Mouse (Mus musculus): ENCODE results near the gene Adam15. TPM values are rescaled to one million over a fixed set of nuclear protein-coding genes. Genes with fewer than 3 reads are reported as not detected.

Gene Adam15
- polyA plus RNA-seq, 1 experiment from 2014 or later: 9.5 TPM

DNA sequence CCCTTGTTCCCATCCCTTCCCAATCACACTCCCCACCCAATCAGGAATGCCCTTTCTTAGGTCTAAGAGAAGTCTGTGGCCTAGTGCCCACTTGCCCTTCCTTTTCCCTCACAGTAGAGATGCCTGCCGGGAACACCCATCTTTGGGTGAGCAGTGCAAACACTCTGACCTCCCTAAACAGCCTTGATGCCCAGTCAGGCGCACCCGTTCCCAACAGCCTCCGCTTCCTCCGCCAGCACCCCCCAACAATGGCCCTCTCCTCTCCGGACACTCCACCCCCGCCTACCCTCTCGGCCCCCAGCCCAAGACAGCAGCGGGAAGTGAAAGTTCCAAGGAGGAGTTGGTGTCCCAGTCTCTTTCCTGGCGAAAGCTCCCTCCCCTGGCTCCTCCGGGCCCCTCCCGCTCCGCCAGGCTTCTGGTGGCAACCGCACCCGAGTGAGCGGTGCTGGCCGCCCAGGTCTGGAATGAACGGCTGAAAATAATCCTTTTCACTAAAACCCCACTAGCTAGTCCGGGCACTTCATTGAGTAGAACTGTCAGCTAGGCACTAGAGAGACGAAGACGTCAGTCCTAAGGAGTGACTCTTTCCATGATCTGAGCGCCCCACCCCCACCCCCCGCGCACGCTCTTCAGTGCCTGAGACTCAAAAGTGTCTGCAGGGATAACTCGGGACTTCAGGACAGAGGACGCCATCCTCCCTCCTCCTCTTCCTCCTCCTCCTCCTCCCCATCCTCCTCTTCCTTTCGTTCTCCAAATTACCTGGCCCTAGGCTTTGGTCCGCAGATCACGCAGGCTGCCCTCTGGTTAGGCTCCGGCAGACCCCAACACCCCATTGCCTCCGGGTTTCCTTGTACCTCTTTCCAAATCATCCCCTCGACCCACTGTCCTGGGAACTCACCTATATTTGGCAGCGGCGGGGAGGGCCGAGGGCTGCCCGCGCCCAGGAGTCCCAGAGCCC, 606 bp downstream of the Adam15 start:
- H3K4me2 ChIP-seq: peak overlapping the region; percentile 81
- H3K27ac ChIP-seq: no peak overlapping the region
- WGBS (ENCODE audit: insufficient replicate concordance): 3% methylated on average over 38 of the region's 38 CpGs
- H3K9ac ChIP-seq: peak overlapping the region; percentile 45; the same call in 1 of the 2 replicates
- H3K4me3 ChIP-seq (replicated peaks): peak overlapping the region; percentile 61
- ATAC-seq (ENCODE audit: low read depth) (peak; percentile 10; the same call in 1 of the 2 replicates), DNase-seq (no peak)
- peaks cover 24% of the 10 kb centered on the region for H3K4me1 ChIP-seq (replicated peaks)
- peaks cover 72% of the 10 kb centered on the region for H3K27me3 ChIP-seq
- no peaks in the 10 kb centered on the region for H3K9me3 ChIP-seq (replicated peaks)
- no peaks in the 10 kb centered on the region for H3K36me3 ChIP-seq

DNA sequence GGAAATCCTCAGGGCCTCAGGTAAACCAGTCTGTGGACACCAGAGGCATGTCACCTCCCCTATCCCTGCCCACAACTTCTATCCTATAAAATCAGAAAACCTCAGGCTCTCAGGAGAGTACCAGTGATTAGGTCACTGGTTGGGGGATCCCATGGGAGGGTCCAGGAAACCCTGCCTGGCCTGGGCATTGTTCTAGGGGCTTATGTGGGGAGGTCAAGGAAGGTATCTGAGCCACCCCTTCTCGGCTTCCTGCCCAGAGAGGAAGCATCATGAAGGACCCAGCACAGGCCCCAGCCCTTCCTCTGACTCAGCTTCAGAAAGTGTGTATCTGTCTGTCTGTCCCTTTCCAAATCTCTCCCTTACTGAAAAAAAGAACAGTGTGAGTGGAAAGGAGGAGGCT, 1.9 kb downstream of the Adam15 start:
- H3K9ac ChIP-seq: no peak overlapping the region
- H3K4me1 ChIP-seq (replicated peaks): peaks cover 24% of the 10 kb centered on the region
- DNase-seq: no peak
- WGBS (ENCODE audit: insufficient replicate concordance): 17% methylated on average over 1 of the region's 1 CpGs
- no peak overlapping the region for H3K4me3 ChIP-seq (replicated peaks)
- no peak overlapping the region for H3K27ac ChIP-seq
- H3K27me3 ChIP-seq: peaks cover 60% of the 10 kb centered on the region
- no peaks in the 10 kb centered on the region for H3K36me3 ChIP-seq
- ATAC-seq (ENCODE audit: low read depth): no peak
- 0 out of 2 replicates have a peak overlapping the region, but pooled peaks have one; percentile 81 for H3K4me2 ChIP-seq
- H3K9me3 ChIP-seq (replicated peaks): no peaks in the 10 kb centered on the region

DNA sequence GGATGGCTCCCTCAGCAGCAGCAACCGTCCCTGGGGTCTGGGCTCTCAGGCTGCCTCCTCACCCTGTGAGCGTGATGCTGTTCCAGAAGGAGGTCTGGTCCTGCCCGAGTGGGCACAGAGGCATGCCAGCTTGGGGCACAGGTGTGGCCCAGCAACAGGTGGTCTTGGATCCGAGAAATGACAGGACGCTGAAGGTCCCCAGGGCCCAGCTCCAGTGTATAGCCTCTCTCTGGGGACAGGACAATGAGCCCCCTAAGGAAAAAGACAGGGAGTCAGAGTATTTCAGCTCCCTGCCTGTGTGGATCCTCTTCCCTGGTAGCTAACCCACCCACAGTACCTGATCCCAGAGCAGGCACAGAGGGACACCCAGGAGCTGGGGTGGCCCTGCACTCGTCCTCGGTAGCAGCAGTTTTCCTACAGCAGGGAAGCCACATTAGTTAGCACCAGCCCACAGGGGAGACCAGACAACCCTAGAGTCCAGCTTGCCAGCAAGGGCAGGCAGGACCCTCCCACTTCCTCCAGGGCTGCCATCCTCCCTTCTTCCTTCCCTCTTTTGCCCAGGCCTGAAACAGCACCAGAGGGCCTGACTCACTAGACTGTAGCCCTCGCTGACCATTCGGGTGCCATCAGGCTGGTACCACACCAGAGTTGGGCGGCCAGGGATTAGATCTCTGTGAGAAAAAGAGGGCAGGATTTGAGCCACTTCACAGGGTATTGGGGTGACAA, 2.8 kb downstream of the Adam15 start:
- Histone ChIP-seq H3K9ac (no peak overlapping the region), H3K4me2 (no peak overlapping the region), H3K36me3 (no peaks in the 10 kb centered on the region), H3K27me3 (peaks cover 51% of the 10 kb centered on the region), H3K9me3 (replicated peaks) (no peaks in the 10 kb centered on the region), H3K27ac (no peak overlapping the region), H3K4me3 (replicated peaks) (no peak overlapping the region), H3K4me1 (replicated peaks) (peaks cover 24% of the 10 kb centered on the region)
- WGBS (ENCODE audit: insufficient replicate concordance): 46% methylated on average over 10 of the region's 10 CpGs
- no peak for ATAC-seq (ENCODE audit: low read depth)
- no peak for DNase-seq

DNA sequence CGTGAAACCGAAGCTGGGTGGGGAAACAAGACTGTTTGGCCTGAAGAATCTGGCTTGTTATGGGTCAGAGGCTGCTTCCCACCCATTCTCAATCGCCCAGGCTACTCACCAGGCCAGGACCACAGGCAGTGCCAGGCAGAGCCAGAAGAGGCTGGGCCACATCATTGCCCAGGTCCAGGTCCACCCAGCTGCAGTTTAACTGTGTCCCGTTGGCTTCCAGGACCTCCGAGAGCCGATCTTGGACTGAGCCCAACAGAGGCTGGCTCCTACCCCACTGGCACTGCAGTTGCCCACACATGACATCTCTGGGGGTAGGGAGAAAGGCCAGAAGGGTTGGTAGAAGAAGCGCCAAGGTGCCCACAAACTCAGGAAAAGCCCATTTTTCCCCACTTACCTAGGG, 6.5 kb downstream of the Adam15 start:
- Histone ChIP-seq H3K27me3 (peaks cover 25% of the 10 kb centered on the region), H3K27ac (no peak overlapping the region), H3K4me2 (no peak overlapping the region), H3K36me3 (no peaks in the 10 kb centered on the region), H3K9me3 (replicated peaks) (no peaks in the 10 kb centered on the region), H3K4me1 (replicated peaks) (peaks cover 12% of the 10 kb centered on the region), H3K4me3 (replicated peaks) (no peak overlapping the region), H3K9ac (no peak overlapping the region)
- 71% methylated on average over 7 of the region's 7 CpGs for WGBS (ENCODE audit: insufficient replicate concordance)
- ATAC-seq (ENCODE audit: low read depth) (no peak), DNase-seq (no peak)

DNA sequence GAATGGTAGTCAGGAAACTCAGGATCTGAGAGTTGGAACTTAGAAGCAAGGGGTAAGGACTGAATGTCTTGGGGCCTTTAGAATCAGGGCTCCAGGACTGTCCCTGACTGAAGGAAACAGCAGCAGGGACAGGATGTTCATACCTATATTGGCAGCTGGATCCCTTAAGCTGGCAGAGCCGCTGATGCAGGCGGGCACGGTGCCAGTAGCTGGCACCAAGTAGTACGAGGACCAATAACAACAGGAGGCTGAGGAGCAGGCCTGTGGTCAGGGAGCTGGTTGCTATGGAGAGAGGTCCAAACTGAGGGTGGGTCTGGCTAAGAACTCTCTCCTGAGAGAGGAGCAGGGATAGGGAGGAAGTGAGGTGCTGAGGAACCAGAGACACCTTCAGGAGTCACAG, 8.0 kb downstream of the Adam15 start:
- peaks cover 23% of the 10 kb centered on the region for H3K4me1 ChIP-seq (replicated peaks)
- no peaks in the 10 kb centered on the region for H3K36me3 ChIP-seq
- no peak overlapping the region for H3K4me2 ChIP-seq
- ATAC-seq (ENCODE audit: low read depth): no peak
- H3K4me3 ChIP-seq (replicated peaks): no peak overlapping the region
- no peak overlapping the region for H3K9ac ChIP-seq
- DNase-seq: no peak
- no peaks in the 10 kb centered on the region for H3K9me3 ChIP-seq (replicated peaks)
- H3K27me3 ChIP-seq: peaks cover 24% of the 10 kb centered on the region
- no peak overlapping the region for H3K27ac ChIP-seq
- WGBS (ENCODE audit: insufficient replicate concordance): 77% methylated on average over 4 of the region's 4 CpGs

DNA sequence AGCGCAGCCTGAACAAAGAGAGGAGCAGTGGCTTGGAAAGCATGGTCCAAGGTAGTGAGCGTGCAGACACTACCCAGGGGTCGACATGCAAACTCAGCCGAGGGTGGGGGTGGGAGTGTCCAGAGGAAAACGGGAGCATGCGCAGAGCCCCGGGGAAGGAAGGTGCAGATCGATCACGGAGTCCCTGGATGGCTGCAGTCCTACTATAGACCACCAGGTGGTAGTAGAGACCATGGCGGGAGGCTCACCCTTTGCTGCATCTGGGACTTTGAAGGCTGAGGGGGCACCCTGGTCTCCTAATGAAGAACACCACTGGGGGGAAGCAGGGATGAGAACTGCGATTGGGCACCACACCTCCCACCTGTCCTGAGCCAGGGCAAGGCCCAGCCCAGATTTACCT, 9.3 kb downstream of the Adam15 start:
- DNase-seq: peak; percentile 50
- 0 out of 2 replicates have a peak, but pooled peaks have one; percentile 8 for ATAC-seq (ENCODE audit: low read depth)
- WGBS (ENCODE audit: insufficient replicate concordance): 11% methylated on average over 11 of the region's 11 CpGs
- Histone ChIP-seq H3K27ac (no peak overlapping the region), H3K4me1 (replicated peaks) (peaks cover 21% of the 10 kb centered on the region), H3K4me3 (replicated peaks) (0 out of 2 replicates have a peak overlapping the region, but pooled peaks have one; percentile 5), H3K9ac (no peak overlapping the region), H3K9me3 (replicated peaks) (no peaks in the 10 kb centered on the region), H3K4me2 (peak overlapping the region; percentile 28), H3K27me3 (peaks cover 34% of the 10 kb centered on the region), H3K36me3 (no peaks in the 10 kb centered on the region)

DNA sequence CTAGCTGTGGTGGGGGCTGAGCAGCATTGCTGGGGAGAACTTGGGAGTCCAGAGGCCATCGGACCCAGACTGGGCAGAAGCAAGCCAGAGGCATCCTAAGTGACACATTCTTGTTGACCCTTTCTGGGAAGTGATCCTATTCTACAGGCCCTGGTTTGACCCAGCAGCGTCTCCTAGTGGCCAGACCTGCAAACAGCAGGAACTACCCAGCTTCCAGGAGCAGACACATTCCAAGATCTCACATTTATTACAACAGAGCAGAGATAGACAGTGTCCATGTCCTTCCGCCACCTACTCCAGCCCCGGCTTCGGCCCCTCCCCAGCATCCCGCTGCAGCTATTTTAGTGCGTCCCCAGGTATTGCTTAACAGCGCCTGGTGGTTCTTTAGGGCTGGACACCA, 10.4 kb downstream of the Adam15 start:
- H3K4me3 ChIP-seq (replicated peaks): no peak overlapping the region
- H3K27ac ChIP-seq: no peak overlapping the region
- peaks cover 21% of the 10 kb centered on the region for H3K4me1 ChIP-seq (replicated peaks)
- DNase-seq (peak; percentile 48), ATAC-seq (ENCODE audit: low read depth) (no peak)
- 31% methylated on average over 8 of the region's 8 CpGs for WGBS (ENCODE audit: insufficient replicate concordance)
- H3K9me3 ChIP-seq (replicated peaks): no peaks in the 10 kb centered on the region
- peaks cover 41% of the 10 kb centered on the region for H3K27me3 ChIP-seq
- H3K36me3 ChIP-seq: no peaks in the 10 kb centered on the region
- no peak overlapping the region for H3K4me2 ChIP-seq
- H3K9ac ChIP-seq: no peak overlapping the region

DNA sequence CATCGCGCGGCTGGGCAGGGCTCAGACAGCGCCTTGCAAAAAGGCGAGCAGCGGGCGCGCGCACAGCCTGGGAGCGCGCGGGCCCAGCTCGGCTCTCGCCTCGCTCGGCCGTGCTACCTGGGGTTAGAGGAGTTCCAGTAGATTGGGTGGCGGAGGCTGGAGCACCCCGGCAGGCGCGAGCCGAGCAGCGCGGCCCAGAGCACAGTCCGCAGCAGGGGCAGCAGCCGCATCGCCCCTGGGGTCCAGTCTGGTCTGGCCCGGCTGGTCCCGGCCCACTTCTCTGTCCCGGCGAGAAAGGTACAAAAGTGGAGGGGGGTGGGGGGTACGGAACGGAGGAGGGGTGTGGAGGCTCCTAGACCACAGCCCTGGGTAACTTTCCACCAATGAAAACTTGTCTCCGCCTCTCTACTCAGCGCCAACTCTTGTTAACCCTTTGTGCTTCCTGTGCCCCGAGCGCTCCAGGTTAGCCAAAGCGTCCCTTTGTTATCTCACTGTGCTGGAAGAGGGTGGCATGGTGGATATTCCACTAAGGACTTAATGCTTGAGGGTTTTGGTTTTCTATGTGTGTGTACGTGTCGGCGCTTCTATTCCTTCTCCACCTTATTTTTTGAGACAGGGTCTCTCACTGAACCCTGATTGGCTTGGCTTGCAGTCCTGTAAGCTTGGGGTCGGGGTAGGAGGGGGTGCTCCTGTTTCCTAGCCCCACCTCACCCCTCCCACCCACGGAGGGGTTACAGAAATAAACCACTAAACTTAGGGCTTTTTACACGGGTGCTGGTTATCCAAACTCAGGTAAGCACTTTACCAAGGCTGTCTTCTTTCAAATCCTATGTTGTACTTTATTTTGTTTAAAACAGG, 11.8 kb downstream of the Adam15 start, which contains the start of gene Efna4:
Efna4 (minus strand) TSS at position 308 of the 858 bp plus-strand sequence.
- H3K4me3 ChIP-seq (replicated peaks): peak within 1 kb of the TSS; percentile 65
- ATAC-seq (ENCODE audit: low read depth) (peak; percentile 66), DNase-seq (no peak)
- H3K9me3 ChIP-seq (replicated peaks): no peaks in the 10 kb centered on the region
- peak within 1 kb of the TSS; percentile 64 for H3K9ac ChIP-seq
- no peaks in the 10 kb centered on the region for H3K36me3 ChIP-seq
- H3K4me1 ChIP-seq (replicated peaks): peaks cover 21% of the 10 kb centered on the region
- H3K27me3 ChIP-seq: peaks cover 55% of the 10 kb centered on the region
- peak within 1 kb of the TSS; percentile 80 for H3K4me2 ChIP-seq
- H3K27ac ChIP-seq: no peak within 1 kb of the TSS
- WGBS (ENCODE audit: insufficient replicate concordance): 2% methylated on average over 42 of the region's 44 CpGs

DNA sequence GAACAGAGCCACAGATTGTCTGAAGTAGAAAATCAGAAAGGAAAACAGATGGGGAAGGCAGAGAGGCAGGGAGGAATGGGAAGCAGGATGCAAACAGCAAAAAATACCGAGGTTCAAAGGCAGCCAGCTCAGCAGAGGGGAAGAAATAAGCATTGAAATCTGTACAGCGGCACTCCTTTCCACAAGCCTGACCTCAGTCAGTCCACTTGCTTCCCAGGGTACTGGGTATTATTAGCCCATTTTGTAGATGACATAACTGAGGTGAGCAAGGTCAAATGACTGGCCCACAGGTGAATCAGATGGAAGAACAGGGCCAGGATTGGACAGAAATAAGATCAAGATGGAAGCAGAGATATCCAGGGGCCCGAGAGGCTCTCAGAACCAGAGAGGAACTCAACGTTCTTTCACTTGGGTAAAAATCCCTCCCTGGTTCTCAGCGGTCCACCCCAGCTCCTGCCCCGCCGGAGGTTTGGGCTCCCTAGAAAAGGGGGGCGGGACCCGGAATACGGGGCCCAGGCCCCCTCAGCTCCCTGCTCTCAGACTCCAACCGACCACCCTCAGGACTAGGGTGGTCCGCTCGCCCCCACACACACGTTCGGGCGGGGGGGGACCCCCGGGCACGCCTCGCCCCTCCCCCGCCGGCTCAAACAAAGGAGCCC, 12.6 kb downstream of the Adam15 start:
- peak overlapping the region; percentile 80 for H3K4me2 ChIP-seq
- peaks cover 24% of the 10 kb centered on the region for H3K4me1 ChIP-seq (replicated peaks)
- no peak overlapping the region for H3K27ac ChIP-seq
- WGBS (ENCODE audit: insufficient replicate concordance): 3% methylated on average over 21 of the region's 21 CpGs
- no peaks in the 10 kb centered on the region for H3K36me3 ChIP-seq
- ATAC-seq (ENCODE audit: low read depth): no peak
- DNase-seq: no peak
- H3K9me3 ChIP-seq (replicated peaks): no peaks in the 10 kb centered on the region
- H3K27me3 ChIP-seq: peaks cover 61% of the 10 kb centered on the region
- H3K4me3 ChIP-seq (replicated peaks): peak overlapping the region; percentile 65
- H3K9ac ChIP-seq: peak overlapping the region; percentile 64

DNA sequence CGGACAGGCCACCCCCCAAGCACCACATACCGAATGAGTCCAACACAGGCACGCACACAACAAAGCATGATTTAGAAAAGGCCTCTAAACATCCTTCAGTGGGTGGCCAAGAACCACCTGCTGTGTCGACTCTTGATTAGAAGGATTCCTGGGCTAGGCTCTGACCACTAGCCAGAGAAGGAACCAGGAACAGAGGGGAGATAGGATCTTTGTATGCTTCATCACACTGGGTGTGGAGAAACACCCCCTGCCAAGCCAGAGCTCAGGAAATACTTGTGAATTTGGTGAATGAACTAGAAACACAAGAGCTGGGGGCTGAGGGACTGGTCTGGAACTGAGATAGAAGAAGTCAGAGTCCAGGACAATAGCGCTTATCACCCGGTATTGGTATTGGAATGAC, 13.3 kb downstream of the Adam15 start:
- no peak for DNase-seq
- Histone ChIP-seq H3K9ac (no peak overlapping the region), H3K4me1 (replicated peaks) (peaks cover 24% of the 10 kb centered on the region), H3K4me3 (replicated peaks) (no peak overlapping the region), H3K9me3 (replicated peaks) (no peaks in the 10 kb centered on the region), H3K4me2 (0 out of 2 replicates have a peak overlapping the region, but pooled peaks have one; percentile 80), H3K36me3 (no peaks in the 10 kb centered on the region), H3K27ac (no peak overlapping the region), H3K27me3 (peaks cover 64% of the 10 kb centered on the region)
- no peak for ATAC-seq (ENCODE audit: low read depth)
- 29% methylated on average over 6 of the region's 6 CpGs for WGBS (ENCODE audit: insufficient replicate concordance)
